In genomic region chr4:154170506-154171150, GRCm38 (mm10) we compare ENCODE assay signal across 8 mouse cellular contexts. TPM values are rescaled to one million over a fixed set of nuclear protein-coding genes. Genes with fewer than 3 reads are reported as not detected.
DNase-seq lines count a peak whose midpoint lies in the region; ATAC-seq lines count a peak whose summit lies in the region.

Gene Megf6, plus strand, starts transcription at chr4:154170730.

- under 1% methylated on average over 57 of the region's 61 CpGs for WGBS in heart, embryonic 15.5 days
- WGBS in limb, embryonic 13.5 days, result under 1% methylated on average over 52 of the region's 61 CpGs
- under 1% methylated on average over 55 of the region's 61 CpGs for WGBS in midbrain, embryonic 14.5 days

- peak within 1 kb of the TSS; percentile 48 for H3K9ac ChIP-seq in heart, embryonic 15.5 days
- peak within 1 kb of the TSS; percentile 74 for H3K9ac ChIP-seq in limb, embryonic 13.5 days
- H3K9ac ChIP-seq in midbrain, embryonic 14.5 days (replicated peaks; ENCODE audit: low read length), result peak within 1 kb of the TSS; percentile 49

- H3K9me3 ChIP-seq in heart, embryonic 15.5 days (replicated peaks), result no peaks in the 10 kb centered on the region
- no peaks in the 10 kb centered on the region for H3K9me3 ChIP-seq in limb, embryonic 13.5 days
- no peaks in the 10 kb centered on the region for H3K9me3 ChIP-seq in midbrain, embryonic 14.5 days (ENCODE audit: control insufficient read depth, low read length)

- peak within 1 kb of the TSS; percentile 54 for H3K4me3 ChIP-seq in brown adipose tissue, adult 24 weeks (ENCODE audit: insufficient read depth, low read depth, low read length)
- peak within 1 kb of the TSS; percentile 61 for H3K4me3 ChIP-seq in heart, embryonic 15.5 days
- peak within 1 kb of the TSS; percentile 70 for H3K4me3 ChIP-seq in limb, embryonic 13.5 days
- peak within 1 kb of the TSS; percentile 49 for H3K4me3 ChIP-seq in midbrain, embryonic 14.5 days (replicated peaks; ENCODE audit: low read depth, low read length)

- ATAC-seq in heart, embryonic 15.5 days (replicated peaks; ENCODE audit: insufficient number of reproducible peaks, insufficient read depth, low FRiP score, low read depth), result peak; percentile 78
- ATAC-seq in limb, embryonic 13.5 days (ENCODE audit: low FRiP score, low read depth), result peak; percentile 82
- ATAC-seq in midbrain, embryonic 14.5 days (ENCODE audit: low FRiP score, low TSS enrichment), result peak; percentile 66; the same call in 1 of the 2 replicates

- H3K4me2 ChIP-seq in heart, embryonic 15.5 days, result peak within 1 kb of the TSS; percentile 93
- H3K4me2 ChIP-seq in limb, embryonic 13.5 days (replicated peaks), result peak within 1 kb of the TSS; percentile 97
- peak within 1 kb of the TSS; percentile 93 for H3K4me2 ChIP-seq in midbrain, embryonic 14.5 days (ENCODE audit: low read length)

- peak; percentile 43 for DNase-seq in gastrocnemius, postnatal 10 days
- no peak for DNase-seq in gastrocnemius, postnatal 14 days
- DNase-seq in midbrain, embryonic 14.5 days, result peak; percentile 70
- no peak for DNase-seq in T-cell, adult 2 months (ENCODE audit: low spot score)
- no peak for DNase-seq in frontal cortex, postnatal 25 days (ENCODE audit: low spot score in 2 of 2)

- no peaks in the 10 kb centered on the region for H3K36me3 ChIP-seq in heart, embryonic 15.5 days
- H3K36me3 ChIP-seq in limb, embryonic 13.5 days, result no peaks in the 10 kb centered on the region
- no peaks in the 10 kb centered on the region for H3K36me3 ChIP-seq in midbrain, embryonic 14.5 days (ENCODE audit: control insufficient read depth, insufficient read depth, low read length)

- H3K27me3 ChIP-seq in heart, embryonic 15.5 days, result peaks cover 66% of the 10 kb centered on the region
- H3K27me3 ChIP-seq in limb, embryonic 13.5 days, result peaks cover 21% of the 10 kb centered on the region
- H3K27me3 ChIP-seq in midbrain, embryonic 14.5 days (ENCODE audit: control insufficient read depth, insufficient read depth, low read length), result peaks cover 31% of the 10 kb centered on the region

- intact Hi-C loops in gastrocnemius, postnatal 14 days (cut with DNase I; ENCODE audit: low total_unique reads), result loop anchor here (5.0 kb wide), 1 partner anchor 102 kb away; no protein-coding TSS in a partner anchor

- H3K27ac ChIP-seq in brown adipose tissue, adult 24 weeks (replicated peaks; ENCODE audit: low read depth, low read length), result no peak within 1 kb of the TSS
- H3K27ac ChIP-seq in heart, embryonic 15.5 days, result 0 out of 2 replicates have a peak within 1 kb of the TSS, but pooled peaks have one; percentile 28
- H3K27ac ChIP-seq in limb, embryonic 13.5 days, result peak within 1 kb of the TSS; percentile 77
- H3K27ac ChIP-seq in midbrain, embryonic 14.5 days (replicated peaks; ENCODE audit: low read depth, low read length), result no peak within 1 kb of the TSS

- H3K4me1 ChIP-seq in brown adipose tissue, adult 24 weeks (ENCODE audit: control insufficient read depth, insufficient read depth, insufficient read length, low read length), result no peaks in the 10 kb centered on the region
- peaks cover 34% of the 10 kb centered on the region for H3K4me1 ChIP-seq in heart, embryonic 15.5 days (replicated peaks)
- peaks cover 57% of the 10 kb centered on the region for H3K4me1 ChIP-seq in limb, embryonic 13.5 days
- H3K4me1 ChIP-seq in midbrain, embryonic 14.5 days (ENCODE audit: control insufficient read depth, insufficient read depth, low read length), result peaks cover 13% of the 10 kb centered on the region

RNA-seq across cellular contexts. Expression of gene Megf6, which starts in this region (rescaled TPM):
- 1 to 10 TPM; 4.4 to 4.7 TPM for total RNA-seq in gastrocnemius, postnatal 10 days (2021)
- total RNA-seq in gastrocnemius, postnatal 14 days (2021), result 1 to 10 TPM; 2.9 to 3.4 TPM
- 0.21 and 0.28 TPM in 2 replicates for polyA plus RNA-seq in brown adipose tissue, adult 24 weeks (2012; ENCODE audit: insufficient read depth, insufficient read length, missing spikeins)
- 31.5 and 47.7 TPM in 2 replicates for polyA plus RNA-seq in heart, embryonic 15.5 days (2015; fragmentation: Nextera tagmentation; extraction: Ambion mirVana)
- polyA plus RNA-seq in limb, embryonic 13.5 days (2015; fragmentation: Nextera tagmentation; extraction: Ambion mirVana), result 61.7 and 70.0 TPM in 2 replicates
- polyA plus RNA-seq in midbrain, embryonic 14.5 days (2014; fragmentation: Nextera tagmentation; extraction: Ambion mirVana), result 6.9 and 8.4 TPM in 2 replicates

Comparison
In these comparisons a context has a peak if more than half of its experiments do, and no peak if none do; other contexts are left out.
1. DNase-seq: peak in gastrocnemius, postnatal 10 days (single experiment) and midbrain, embryonic 14.5 days (single experiment); none in gastrocnemius, postnatal 14 days (single experiment), T-cell, adult 2 months (single experiment) and frontal cortex, postnatal 25 days (0 of 2).
2. H3K27ac ChIP-seq: peak in heart, embryonic 15.5 days (single experiment) and limb, embryonic 13.5 days (single experiment); none in brown adipose tissue, adult 24 weeks (single experiment) and midbrain, embryonic 14.5 days (single experiment).
3. Peak in every context shown above with its lines, with median percentiles within 50 percentile points of each other: H3K4me3 ChIP-seq, ATAC-seq, H3K4me2 ChIP-seq and H3K9ac ChIP-seq.